Mouse (Mus musculus) kidney, adult 2 months (tissue): ENCODE results near the gene Trmo.

Experiments
- CTCF ChIP-seq: fragments of 200-500 bp; conservative IDR thresholded peaks from 2 replicates; pipeline ENCODE4 v1.5.1; 2011; ENCODE audit warnings: low read depth, mild to moderate bottlenecking, control low read depth, low read length, moderate library complexity, mixed read lengths; ENCODE audit not compliant: insufficient read depth, insufficient read length
- POLR2A ChIP-seq: fragments of 200-500 bp; IDR thresholded peaks from one replicate; pipeline ENCODE4 v1.6.1; 2011; ENCODE audit warnings: low read depth, low read length, control low read depth

- TF ChIP-seq CTCF (peak; percentile 74), POLR2A (no peak)
These were observed 32.7 kb downstream of the Trmo start for GRCm38 (mm10) chr4:46356351-46357133.
